Mouse (Mus musculus): ENCODE data around the gene Ankle1.

Ankle1 gene

GRCm38 (mm10) chr8:71381971-71382961 is 23.5 kb upstream of the Ankle1 start:
- DNase-seq: peak; percentile 74

DNA sequence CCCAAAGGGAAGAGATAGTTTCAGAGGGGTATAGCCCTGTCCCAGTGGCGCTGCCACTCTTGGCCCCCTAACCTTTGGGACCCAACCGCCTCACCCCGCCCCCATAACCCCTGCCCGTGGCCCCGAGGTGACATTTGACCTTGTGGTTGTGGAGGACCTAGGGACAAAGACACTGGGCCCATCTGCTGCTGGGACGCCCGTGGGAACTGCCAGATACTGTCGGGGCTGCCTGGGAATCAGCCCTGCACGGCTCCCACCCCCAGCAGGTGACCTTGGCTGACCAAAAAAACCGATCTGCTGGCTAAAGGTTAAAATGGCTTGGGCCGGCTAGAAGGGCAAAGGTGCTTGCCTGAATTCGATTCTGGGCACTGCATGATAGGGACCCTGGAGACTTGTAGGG is 22.4 kb upstream of the Ankle1 start:
- DNase-seq: no peak

DNA sequence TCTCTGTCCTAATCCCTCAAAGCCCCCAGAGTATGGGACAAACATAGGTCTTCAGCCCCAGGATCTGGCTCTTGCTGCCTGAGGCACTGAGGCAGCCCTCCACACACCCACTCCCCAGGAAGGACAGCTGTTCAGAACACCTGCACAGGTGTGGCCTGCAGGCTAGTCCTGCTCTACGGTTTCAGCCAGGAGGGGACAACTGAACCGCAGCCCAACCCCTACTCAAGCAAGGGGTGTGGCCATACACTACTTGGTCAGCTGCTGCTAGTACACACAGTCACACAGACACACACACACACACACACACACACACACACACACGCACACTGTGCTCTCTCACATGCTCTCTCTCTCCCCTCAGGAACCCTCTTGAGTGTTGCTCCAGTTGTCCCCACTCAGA is 21.9 kb upstream of the Ankle1 start:
- no peak for DNase-seq

- DNase-seq: no peak
Observed at GRCm38 (mm10) chr8:71385212-71385835, 20.5 kb upstream of the Ankle1 start.

- no peak for DNase-seq
Observed at GRCm38 (mm10) chr8:71388267-71388666, 17.5 kb upstream of the Ankle1 start.

GRCm38 (mm10) chr8:71391696-71392095 is 14.1 kb upstream of the Ankle1 start:
- peak; percentile 1 for DNase-seq

DNA sequence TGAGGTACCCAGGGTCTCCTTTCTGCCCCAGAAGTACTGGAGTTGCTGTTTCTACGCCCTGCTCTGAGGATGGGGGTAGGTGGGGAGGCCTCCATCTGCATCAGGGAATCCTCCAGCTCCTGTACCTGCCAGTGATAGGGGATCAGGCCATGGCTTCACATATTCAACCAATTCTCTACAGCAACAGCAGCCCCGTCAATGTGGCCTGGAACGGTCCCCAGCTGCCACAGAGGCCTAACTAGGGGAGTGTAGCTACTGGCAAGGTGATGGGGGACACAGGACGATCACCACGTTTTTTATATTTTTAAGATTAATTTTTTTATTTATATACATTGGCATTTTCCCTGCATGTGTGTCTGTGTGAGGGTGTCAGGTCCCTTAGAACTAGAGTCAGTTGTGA is 13.4 kb upstream of the Ankle1 start:
- DNase-seq: no peak

DNA sequence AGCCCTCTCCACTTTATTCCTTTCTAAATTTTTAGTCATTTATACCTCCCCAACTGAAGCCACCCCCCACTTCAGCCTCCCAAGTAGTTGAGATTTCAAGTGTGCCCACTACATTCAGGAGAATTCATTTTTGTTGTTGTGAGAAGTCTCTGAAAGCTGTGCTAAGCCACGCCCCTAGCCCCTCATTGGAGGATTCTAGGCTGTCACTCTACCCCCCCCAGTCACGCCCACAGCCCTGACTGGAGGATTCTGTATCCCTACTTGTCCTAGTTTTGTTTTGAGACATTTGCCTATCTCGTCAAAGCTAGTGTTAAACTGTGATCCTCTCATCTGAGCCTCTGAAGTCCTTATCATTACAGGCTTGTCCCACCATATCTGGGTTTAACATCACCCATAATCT is 12.9 kb upstream of the Ankle1 start:
- no peak for DNase-seq

DNA sequence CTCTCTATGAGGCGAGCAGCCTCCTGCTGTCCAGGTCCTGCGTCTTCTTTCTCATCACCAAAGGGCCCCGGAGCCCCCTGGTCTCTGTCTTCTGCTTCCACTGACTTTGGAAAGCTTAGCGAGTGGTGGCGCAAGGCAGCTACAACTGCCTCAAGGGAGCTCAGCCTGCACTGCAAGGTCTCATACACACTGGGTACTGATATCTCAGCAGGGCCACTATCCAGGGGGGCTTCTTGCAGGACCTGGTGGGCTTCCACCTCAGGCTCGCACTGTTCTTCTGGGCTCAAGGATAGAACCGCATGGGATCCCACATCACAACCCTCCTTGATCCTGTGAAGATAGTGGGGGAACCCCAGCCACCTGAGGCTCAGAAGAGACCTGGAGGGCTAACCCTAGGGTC is 11.3 kb upstream of the Ankle1 start:
- no peak for DNase-seq

- no peak for DNase-seq
Observed at GRCm38 (mm10) chr8:71395071-71395470, 10.7 kb upstream of the Ankle1 start.

- DNase-seq: no peak
Observed at GRCm38 (mm10) chr8:71395629-71396028, 10.2 kb upstream of the Ankle1 start, which contains the start of gene Ushbp1. Gene Ushbp1, minus strand, starts transcription at chr8:71395802.

- DNase-seq: peak; percentile 86
Observed at GRCm38 (mm10) chr8:71396639-71397305, 9.0 kb upstream of the Ankle1 start, which contains the start of gene Babam1. Gene Babam1, plus strand, starts transcription at chr8:71396861.

DNA sequence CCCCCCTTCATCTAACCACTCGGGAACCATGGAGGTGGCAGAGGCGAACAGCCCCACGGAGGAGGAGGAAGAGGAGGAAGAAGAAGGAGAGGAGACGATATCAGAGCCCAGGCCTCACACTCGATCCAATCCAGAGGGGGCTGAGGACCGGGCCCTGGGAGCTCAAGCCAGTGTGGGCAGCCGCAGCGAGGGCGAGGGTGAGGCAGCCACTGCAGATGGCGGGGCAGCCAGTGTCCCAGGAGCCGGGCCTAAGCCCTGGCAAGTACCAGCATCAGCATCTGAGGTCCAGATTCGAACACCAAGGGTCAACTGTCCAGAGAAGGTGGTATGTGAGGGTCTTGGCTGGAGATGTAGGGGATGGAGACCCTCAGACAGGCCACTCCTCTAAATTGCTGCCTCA is 8.1 kb upstream of the Ankle1 start:
- no peak for DNase-seq

DNA sequence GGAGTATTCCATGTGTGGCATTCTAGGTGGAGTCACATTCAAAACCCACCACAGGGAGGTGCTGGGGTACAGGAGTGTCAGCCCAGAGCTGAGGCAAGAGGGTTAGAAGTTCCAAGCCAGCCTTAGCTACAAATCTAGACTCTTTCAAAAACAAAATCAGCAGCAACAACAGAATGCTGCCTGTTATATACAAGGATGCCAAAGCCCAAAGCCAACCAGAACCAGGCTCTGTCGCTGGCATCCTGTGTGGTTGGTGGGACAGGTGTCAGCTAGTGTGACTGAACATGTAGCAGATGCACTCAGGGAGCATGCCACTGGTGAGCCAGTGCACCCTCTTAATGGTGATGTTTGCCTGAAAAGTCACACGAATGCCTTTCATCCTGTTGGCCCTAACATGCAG is 5.0 kb upstream of the Ankle1 start:
- no peak for DNase-seq

- DNase-seq: no peak
Observed at GRCm38 (mm10) chr8:71401454-71401853, 4.4 kb upstream of the Ankle1 start.

GRCm38 (mm10) chr8:71402446-71402964 is 3.3 kb upstream of the Ankle1 start:
- no peak for DNase-seq

DNA sequence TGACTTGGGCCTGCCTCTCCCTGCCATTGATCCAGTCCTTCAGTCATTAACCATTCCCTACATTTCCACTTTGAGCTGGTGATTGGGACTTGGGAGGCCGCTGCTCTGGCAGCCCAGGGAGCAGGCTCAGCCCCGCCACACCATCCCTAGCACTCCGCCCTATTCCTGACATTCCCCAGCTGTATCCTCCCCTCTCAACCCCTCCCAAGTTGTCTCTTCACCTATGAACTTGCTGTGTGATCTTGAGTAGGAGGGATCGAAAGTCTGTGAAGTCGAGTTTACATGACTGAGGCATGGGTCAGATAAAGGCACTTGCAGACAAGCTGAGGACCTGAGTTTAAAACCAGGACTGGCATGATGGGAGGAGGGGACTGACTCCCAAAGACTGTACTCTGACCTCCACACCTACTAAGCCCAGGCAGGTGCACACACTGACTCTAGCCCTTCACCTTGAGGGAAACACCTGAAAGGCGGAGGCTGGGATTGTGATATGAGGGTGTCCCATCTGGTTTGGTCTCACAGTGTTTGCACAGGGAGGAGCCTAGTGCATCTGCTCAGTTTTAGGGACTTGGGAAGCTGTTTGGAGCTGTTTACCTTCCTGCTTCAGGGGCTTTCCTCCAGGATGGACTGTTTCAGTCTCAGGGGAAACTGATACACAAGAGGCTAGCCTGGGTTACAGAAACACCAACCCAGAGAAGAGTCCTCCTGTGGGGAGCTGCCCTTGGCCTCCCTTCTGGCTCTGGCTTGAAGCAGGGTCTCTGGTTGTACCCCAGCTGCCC is 2.5 kb upstream of the Ankle1 start:
- no peak for DNase-seq

DNA sequence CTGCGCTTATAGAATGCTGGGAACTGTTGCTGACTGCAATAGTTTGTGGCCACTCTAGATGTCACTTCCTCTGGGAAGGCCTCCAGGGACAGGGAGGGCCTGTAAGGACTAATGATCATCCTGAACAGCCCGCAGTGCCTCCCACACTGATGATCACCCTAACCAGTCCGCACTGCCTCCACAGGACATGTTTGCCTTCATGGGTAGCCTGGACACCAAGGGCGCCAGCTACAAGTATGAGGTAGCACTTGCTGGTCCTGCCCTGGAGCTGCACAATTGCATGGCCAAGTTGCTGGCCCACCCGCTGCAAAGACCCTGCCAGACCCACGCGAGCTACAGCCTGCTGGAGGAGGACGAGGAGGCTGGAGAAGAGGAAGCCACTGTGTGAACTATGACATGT is 1.8 kb upstream of the Ankle1 start:
- no peak for DNase-seq

DNA sequence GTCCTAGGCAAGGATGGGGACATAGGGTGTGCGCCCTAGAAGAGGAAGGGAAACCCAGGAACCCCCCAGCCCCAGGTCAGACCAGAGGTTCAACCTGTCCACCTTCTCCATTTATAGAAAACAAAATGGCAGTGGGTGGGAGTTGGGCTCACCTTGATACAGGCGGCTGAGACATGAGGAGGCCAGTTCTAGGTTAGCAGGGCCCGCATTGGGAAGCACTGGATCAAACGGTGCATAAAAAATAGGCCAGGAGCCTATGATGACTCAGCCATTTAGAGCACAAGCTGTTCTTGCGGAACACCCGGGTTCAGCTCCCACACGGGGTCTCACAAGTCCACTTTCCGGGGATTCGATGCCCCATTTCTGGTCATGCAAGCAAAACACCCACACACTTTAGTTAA is 859 bp upstream of the Ankle1 start:
- no peak for DNase-seq

- peak; percentile 43 for DNase-seq
Observed at GRCm38 (mm10) chr8:71406099-71407015, 547 bp downstream of the Ankle1 start.

GRCm38 (mm10) chr8:71407441-71407840 is 1.6 kb downstream of the Ankle1 start:
- DNase-seq: no peak
